Mouse (Mus musculus) myocyte (in vitro differentiated cells): ENCODE measurements around the gene Kctd6.

Experiments
- E2F4 ChIP-seq: IDR thresholded peaks from one replicate; pipeline ENCODE4 v1.6.1; 2011; ENCODE audit warnings: mild to moderate bottlenecking, control low read depth, moderate library complexity; ENCODE audit not compliant: insufficient read depth
- MAX ChIP-seq: IDR thresholded peaks from one replicate; pipeline ENCODE4 v1.6.1; 2011; ENCODE audit warnings: low read depth, mild to moderate bottlenecking, control low read depth
- POLR2A ChIP-seq: IDR thresholded peaks from one replicate; pipeline ENCODE4 v1.6.1; 2011; ENCODE audit warnings: low read depth, mild to moderate bottlenecking, control low read depth, moderate library complexity; ENCODE audit not compliant: insufficient read length
- POLR2AphosphoS2 ChIP-seq: IDR thresholded peaks from one replicate; pipeline ENCODE4 v1.6.1; 2011; ENCODE audit warnings: low read depth, control low read depth; ENCODE audit not compliant: insufficient read length
- REST ChIP-seq: IDR thresholded peaks from one replicate; pipeline ENCODE4 v1.6.1; 2011; ENCODE audit warnings: mild to moderate bottlenecking, control low read depth, moderate library complexity; ENCODE audit not compliant: insufficient read depth, insufficient read length
- TCF3 ChIP-seq: IDR thresholded peaks from one replicate; pipeline ENCODE4 v1.6.1; 2011; ENCODE audit warnings: low read depth, control low read depth; ENCODE audit not compliant: insufficient read length
- USF1 ChIP-seq: IDR thresholded peaks from one replicate; pipeline ENCODE4 v1.6.1; 2011; ENCODE audit warnings: low read depth, mild to moderate bottlenecking, control low read depth, moderate library complexity

GRCm38 (mm10) chr14:8249206-8249605 lies 35.3 kb downstream of the Kctd6 start:
- no peak for TF ChIP-seq USF1
- no peak for TF ChIP-seq TCF3
- no peak for TF ChIP-seq POLR2A
- no peak for TF ChIP-seq E2F4
- no peak for TF ChIP-seq MAX
- TF ChIP-seq POLR2AphosphoS2 = no peak
- no peak for TF ChIP-seq REST
